Mouse (Mus musculus): ENCODE data around the gene Ubac1.

Gene Ubac1

GRCm38 (mm10) chr2:26024138-26025075 lies 2.9 kb upstream of the Ubac1 start:
- no peak for DNase-seq (ENCODE audit: extremely low spot score, low read depth, low spot score)

GRCm38 (mm10) chr2:26022626-26023025 lies 1.1 kb upstream of the Ubac1 start:
- DNase-seq (ENCODE audit: extremely low spot score, low read depth, low spot score), result no peak

GRCm38 (mm10) chr2:26022258-26022565 lies 665 bp upstream of the Ubac1 start:
- DNase-seq (ENCODE audit: extremely low spot score, low read depth, low spot score), result no peak

DNA sequence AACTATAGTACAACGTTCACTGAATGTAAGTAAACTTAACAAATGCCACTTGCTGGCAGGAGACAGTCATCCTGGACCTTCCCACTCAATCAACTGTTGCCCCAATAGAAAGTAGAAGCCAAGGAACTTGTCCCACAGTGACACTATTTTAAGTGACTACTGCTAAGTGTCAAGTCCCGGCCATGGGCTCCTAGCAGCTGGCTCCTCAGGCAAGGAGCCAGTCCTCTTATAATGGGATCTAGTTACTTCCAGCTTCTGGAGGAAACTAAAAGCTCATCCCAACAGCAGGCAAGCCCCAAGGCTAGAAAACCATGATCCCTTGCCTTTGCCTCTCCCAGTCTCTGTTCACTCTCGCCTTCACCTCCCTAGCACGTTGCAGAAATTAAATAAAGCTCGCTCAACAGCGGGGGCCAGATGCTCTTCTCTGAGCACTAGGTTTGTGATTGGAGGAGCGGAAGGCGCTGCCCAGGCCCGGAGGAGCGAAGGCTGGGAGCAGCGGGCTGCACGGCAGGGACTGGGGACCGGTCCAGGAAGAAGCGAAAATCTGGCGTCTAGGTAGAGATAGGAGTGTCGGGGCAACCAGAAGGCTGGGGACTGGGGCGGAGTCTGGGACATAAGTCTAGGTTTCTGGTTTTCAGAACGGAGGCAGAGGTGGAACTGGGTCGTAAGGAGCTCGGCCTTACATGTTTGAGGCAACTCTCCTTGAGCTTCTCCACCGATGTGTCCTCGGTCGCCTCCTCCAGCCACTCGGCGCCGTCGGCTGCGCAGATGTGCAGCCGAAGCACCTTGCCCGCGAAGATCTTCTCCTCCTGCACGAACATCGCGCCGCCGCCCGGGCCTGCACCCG lies 610 bp downstream of the Ubac1 start:
- DNase-seq (ENCODE audit: extremely low spot score, low read depth, low spot score), result no peak

GRCm38 (mm10) chr2:26019923-26020322 lies 1.6 kb downstream of the Ubac1 start:
- no peak for DNase-seq (ENCODE audit: extremely low spot score, low read depth, low spot score)

DNA sequence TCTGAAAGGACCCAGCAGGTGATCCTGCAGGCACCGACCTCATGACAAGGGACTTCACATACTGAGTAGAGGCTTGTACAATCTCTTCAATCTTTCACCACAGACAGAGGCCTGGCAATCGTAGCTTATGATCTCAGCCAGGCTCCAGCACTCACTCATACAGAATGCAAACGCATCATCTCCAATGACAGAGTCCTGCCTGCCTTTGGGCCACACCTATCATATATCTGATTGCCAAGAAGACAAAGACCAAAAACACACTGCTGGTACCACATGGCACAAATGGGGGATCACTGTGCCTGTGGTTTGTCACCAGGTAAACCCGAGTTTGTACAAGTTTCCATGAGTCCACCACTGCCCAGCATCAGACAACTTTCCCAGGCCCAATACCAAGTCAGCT lies 4.2 kb downstream of the Ubac1 start:
- DNase-seq (ENCODE audit: extremely low spot score, low read depth, low spot score), result no peak

DNA sequence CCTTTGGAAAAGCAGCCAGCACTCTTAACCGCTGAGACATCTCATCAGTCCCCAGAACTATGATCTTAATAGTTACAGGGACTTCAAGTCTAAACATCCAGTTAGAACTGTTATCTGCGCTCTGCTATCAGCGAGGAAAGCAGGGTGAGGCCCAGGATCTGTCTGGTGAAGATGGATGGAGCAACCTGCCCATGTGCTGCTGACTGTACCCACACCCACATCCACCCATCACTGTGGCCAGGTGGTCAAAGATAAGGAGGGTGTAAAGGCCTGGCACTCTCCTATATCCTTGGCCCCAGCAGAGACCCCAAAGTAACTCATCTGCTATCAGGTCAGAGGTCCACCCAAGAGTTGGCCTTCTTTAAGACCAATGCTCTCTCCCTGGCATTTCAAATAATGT lies 7.9 kb downstream of the Ubac1 start:
- DNase-seq (ENCODE audit: extremely low spot score, low read depth, low spot score), result no peak

DNA sequence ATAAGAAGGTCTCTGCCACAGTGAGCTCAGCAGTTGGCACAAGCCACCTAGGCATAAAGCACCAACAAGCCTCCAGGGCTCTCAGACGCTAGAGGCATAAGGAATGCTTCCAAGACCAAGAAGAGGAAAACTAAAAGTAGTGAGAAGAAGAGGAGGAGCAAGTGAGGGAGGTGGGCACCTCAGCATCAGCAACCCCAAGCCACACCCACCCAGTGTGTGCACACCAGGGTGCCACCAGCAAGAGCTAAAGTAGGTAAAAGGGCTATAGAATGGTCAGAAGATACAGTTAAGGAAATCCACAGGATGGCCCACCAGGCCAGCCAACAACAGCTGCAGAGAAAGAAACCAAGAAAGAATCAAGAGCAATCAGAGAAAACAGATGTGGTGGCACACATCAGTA lies 10.1 kb downstream of the Ubac1 start:
- DNase-seq (ENCODE audit: extremely low spot score, low read depth, low spot score), result no peak

GRCm38 (mm10) chr2:26002001-26002400 lies 19.5 kb downstream of the Ubac1 start:
- no peak for DNase-seq (ENCODE audit: extremely low spot score, low read depth, low spot score)

- DNase-seq (ENCODE audit: extremely low spot score, low read depth, low spot score), result no peak
Observed at GRCm38 (mm10) chr2:26001136-26001535, 20.4 kb downstream of the Ubac1 start.

DNA sequence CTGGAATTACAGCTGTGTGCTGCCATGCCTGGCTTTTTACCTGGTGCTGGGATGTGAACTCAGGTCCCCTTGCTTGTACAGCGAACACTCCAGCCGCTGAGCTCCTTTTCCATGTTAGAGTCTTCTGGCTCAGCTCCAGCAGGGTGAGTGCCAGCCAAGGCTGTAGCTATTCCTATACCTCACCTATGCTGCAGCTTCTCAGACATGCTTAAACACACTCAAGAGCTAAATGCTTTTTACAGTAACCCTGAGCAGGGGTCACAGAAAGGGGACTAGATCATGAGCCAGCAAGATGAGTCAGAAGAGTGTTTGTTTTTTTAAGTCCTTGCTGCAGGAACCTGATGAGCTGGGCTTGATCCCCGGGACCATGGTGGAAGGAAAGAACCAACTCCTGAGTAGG lies 23.8 kb downstream of the Ubac1 start:
- no peak for DNase-seq (ENCODE audit: extremely low spot score, low read depth, low spot score)

- no peak for DNase-seq (ENCODE audit: extremely low spot score, low read depth, low spot score)
Observed at GRCm38 (mm10) chr2:25994791-25995190, 26.8 kb downstream of the Ubac1 start.

- no peak for DNase-seq (ENCODE audit: extremely low spot score, low read depth, low spot score)
Observed at GRCm38 (mm10) chr2:25992285-25992684, 29.3 kb downstream of the Ubac1 start.

- DNase-seq (ENCODE audit: extremely low spot score, low read depth, low spot score), result no peak
Observed at GRCm38 (mm10) chr2:25989651-25990050, 31.9 kb downstream of the Ubac1 start.

DNA sequence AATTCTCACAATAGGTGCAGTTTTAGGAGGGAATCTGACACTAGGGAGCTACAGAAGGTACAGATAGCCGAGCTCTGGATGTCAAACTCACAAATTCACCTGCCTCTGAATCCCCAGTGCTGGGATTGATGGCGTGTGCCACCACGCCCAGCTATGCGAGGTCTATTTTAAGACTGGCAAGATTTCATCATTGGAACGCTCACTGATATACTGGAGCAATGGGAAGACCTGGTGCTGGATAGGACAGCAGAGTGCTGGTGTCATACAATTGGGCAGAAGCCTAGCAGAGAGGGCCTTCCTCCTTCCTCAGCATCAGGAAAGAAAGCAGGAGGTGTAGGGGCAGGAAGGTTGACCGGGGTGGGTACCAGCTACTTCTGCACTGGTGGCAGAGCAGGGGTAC lies 33.7 kb downstream of the Ubac1 start:
- DNase-seq (ENCODE audit: extremely low spot score, low read depth, low spot score), result no peak

DNA sequence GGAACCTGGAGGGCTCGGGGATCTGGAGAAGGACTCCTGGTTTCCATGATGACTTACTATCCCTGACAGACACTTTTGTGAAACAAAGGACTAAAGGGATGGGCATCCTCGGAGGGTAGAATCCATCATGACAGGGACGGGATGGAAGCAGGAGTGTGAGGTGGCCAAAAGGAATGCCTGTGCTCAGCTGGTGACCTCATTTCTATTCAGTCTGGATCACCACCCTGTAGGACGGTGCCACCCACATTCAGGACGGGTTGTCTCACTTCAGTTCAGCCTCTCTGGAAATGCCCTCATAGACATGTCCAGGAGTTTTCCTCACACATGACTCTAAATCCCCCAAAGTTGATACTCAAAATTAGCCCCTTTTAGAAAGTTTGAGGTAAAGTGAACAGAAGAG lies 34.9 kb downstream of the Ubac1 start:
- no peak for DNase-seq (ENCODE audit: extremely low spot score, low read depth, low spot score)

GRCm38 (mm10) chr2:25983159-25983907 lies 38.2 kb downstream of the Ubac1 start, which contains the start of gene Camsap1:
TSS of gene Camsap1 (minus strand) at chr2:25983282.
- DNase-seq (ENCODE audit: extremely low spot score, low read depth, low spot score), result peak; percentile 93

DNA sequence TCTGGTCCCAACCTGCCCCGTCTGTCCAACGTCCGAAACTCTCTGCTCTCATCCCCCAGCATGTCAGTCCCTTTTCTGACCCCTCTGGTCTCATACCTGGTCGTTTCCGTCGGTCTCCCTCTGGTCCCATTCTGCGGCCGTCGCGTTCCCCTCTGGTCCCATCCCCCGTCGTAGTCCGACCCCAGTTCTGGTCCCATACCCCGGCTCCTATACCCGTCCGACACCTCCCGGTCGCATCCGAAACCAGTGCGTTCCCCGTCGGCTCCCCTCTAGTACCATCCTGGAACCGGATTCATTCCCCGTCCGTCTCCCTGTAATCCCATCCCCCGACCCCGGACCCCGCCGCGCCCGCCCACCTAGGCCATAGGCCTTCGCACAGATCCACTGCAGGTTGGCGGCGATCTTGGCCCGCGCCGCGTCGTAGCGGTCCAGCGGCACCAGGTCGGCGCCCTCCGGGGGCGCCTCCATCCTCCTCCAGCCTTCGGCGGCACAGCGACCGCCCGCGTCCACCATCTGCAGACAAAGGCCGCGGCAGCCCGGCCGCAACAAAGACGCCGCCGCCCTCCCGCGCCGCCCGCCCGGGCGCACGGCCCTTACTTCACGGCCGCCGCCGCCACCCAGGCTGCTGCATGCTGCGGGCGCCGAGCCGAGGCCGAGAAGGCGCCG lies 39.0 kb downstream of the Ubac1 start:
- no peak for DNase-seq (ENCODE audit: extremely low spot score, low read depth, low spot score)

DNA sequence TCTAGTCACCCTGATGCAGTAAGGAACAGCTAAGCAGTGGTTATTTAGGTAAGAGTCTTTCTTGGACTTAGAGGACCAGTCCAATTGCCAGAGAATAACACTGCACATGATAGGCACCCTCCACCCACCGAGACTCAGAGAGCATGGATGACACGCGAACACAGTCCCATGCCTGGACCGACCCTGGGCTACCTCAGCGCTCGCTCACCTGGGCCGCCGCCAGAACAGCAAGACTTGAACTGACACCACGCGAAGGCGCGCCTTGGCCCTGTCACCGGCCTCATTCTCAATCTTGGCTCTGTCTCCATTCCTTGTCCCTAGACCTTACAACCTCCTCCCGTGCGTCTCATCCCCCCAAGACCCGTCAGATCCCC lies 39.5 kb downstream of the Ubac1 start:
- DNase-seq (ENCODE audit: extremely low spot score, low read depth, low spot score), result no peak

- DNase-seq (ENCODE audit: extremely low spot score, low read depth, low spot score), result no peak
Observed at GRCm38 (mm10) chr2:25978997-25979396, 42.5 kb downstream of the Ubac1 start.

Data from hindlimb bud, embryonic 11.5 days (tissue).